Mouse (Mus musculus) urinary bladder, adult 2 months (tissue): ENCODE measurements around the gene Srrm4. TPM values are rescaled to one million over a fixed set of nuclear protein-coding genes. Genes with fewer than 3 reads are reported as not detected.

ENCODE experiments used
- DNase-seq: peaks from one replicate; pipeline ENCODE4 v3.0.0; 2022; ENCODE audit warnings: low spot score
- polyA plus RNA-seq: library from polyadenylated mRNA; depleted of rRNA; stranded (reverse); fragments of >200 nt; gene quantifications from 2 replicates; pipeline ENCODE4 v1.2.3, GENCODE M21; 2012; rRNA removed

Srrm4 gene
- polyA plus RNA-seq, 1 experiment = 0.44 TPM

GRCm38 (mm10) chr5:116406507-116406906 lies 185.1 kb downstream of the Srrm4 start:
- no peak for DNase-seq

- DNase-seq = no peak
Measured at GRCm38 (mm10) chr5:116405934-116406333, 185.7 kb downstream of the Srrm4 start.

GRCm38 (mm10) chr5:116404063-116404462 lies 187.6 kb downstream of the Srrm4 start:
- DNase-seq = no peak

GRCm38 (mm10) chr5:116400801-116401200 lies 190.8 kb downstream of the Srrm4 start:
- no peak for DNase-seq

- no peak for DNase-seq
Measured at GRCm38 (mm10) chr5:116400042-116400730, 191.4 kb downstream of the Srrm4 start.

GRCm38 (mm10) chr5:116396104-116396503 lies 195.5 kb downstream of the Srrm4 start:
- no peak for DNase-seq

- DNase-seq = no peak
Measured at GRCm38 (mm10) chr5:116392603-116393002, 199.0 kb downstream of the Srrm4 start.

- no peak for DNase-seq
Measured at GRCm38 (mm10) chr5:116389856-116390542, 201.6 kb downstream of the Srrm4 start.

GRCm38 (mm10) chr5:116389321-116389720 lies 202.3 kb downstream of the Srrm4 start:
- DNase-seq = no peak

Other genes with a start within 250 kb of the Srrm4 start
- 229 and 244 TPM in 2 replicates for gene Hspb8, start 169.0 kb downstream of the Srrm4 start, polyA plus RNA-seq